Mouse (Mus musculus): ENCODE data around the gene Nipal1.

Nipal1 gene

DNA sequence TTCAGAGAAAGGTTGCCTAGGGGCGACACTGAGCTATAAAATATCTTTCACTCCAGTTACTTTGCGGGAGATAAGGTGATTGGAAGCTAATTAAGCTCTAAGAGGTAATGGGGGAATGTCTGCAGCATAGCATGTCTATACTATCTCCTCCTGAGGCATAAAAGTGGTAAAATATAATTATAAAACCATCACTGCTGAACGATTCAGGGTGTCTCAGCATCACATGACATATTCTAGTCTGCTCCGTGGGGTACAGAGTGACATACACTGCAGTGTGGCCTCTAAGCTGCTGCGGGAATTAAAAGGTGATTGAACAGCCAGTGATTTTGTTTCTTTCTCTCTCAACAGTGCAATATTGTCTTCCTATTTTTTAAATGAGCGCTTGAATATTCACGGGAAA is 18.8 kb downstream of the Nipal1 start:
- DNase-seq = no peak

DNA sequence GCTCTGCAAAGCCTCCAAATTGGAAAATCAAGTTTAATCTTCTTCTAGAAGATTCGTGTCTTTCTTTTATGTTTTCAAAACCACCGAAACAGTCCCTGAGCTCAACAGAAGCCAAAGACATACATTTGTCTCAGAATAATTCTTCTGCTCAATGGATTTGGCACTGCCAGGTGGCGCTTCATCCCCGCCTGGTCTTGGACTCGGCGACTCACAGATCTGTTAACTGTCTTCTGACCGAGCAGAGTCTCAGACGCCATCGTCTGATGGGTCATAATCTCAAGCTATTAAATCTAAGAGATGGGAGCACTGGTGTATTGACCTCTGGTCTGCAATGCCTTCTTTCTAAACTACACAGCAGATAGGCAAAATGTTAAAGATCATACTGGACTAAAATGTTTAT is 20.8 kb downstream of the Nipal1 start:
- no peak for DNase-seq

DNA sequence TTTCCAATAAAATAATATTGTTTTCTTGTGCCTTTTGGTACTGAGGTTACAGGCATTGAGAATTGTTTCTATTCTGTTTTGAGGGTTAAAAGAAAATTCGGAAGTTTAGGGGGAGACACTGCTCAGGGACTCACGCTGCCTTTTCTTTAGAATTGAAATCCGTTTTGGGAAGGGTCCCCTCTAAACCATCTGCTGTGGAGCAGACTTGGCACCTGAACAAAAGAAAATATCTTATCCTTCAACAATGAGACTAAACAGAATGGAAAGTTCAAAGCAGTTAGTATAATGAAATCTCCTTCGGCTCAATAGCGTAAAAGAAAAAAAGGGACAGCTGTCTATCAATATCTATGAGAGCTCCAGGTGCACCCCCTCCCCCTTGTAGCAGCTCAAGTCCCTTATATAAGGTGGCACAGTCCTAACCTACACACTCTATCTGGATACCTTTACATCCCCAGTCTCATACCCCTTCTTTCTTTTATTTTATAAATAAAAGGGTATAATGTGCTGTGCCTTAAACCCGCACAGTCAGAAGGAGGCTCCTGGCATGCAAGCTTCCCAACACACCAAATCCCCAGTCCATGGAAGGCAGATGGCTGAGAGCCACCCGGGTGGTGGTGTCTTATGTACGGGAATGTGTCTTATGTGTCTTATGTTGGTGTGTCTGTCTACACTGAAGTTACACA is 23.6 kb downstream of the Nipal1 start:
- peak; percentile 13 for DNase-seq

DNA sequence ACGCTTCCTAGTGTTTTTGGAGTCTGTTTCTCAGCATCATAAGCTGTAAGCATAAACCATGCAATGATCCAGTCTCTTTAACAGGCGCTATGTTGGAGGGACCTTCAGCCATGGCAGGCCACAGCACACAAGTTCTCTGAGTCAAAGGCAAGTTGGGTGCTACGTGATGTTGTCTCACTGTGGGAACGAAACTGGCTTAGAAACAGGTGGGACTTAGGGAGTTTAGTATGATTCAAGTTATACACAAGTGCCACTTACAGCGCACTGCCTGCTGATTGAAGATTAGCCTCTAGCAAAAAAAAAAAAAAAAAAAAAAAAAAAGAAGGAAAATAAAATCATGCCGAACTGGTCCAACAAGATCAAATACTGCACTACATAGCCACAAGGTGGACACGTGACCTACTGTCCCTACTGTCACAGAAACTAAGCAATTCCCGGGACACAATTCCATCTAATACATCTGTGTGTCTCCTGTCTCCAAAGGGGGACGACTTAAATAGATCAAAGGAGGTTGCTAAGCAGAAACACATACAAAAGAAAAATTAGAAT is 27.5 kb downstream of the Nipal1 start:
- no peak for DNase-seq

DNA sequence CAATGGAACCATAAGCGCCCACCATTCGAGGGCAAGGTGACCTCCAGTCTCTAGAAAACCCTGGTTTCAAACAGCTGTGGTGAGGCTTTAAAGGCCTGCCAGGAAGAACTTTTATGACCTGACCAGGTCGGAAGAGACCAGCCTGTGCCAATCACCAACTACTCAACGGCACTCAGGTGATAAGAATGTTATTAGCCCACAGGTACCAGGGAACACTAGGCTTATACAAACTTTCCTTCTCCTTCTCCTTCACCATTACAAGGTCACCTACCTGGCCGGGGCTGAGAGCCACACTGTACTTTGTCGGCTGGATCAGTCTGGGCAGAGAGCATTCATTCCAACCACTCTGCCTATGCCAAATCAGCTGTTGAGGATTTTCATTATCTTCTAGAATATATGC is 33.9 kb downstream of the Nipal1 start:
- no peak for DNase-seq

DNA sequence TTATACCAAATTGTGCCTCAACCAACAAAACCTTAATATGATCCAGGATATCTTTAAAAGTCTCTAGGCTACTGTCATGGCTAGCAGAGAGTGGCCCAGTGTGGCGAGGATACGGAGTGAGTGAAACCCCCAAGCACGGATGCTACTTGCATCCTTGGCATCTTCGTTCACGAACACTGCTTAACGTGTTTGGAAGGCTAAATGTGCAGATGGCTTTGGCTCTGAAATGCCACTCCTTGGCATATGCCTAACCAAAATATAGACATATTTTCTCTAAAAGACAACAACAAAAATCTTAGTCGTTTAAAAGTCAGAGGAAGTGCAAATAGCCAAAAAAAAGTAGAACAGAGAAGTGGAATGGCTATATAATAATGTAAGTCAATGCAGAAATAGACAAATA is 42.0 kb downstream of the Nipal1 start:
- DNase-seq = no peak

DNA sequence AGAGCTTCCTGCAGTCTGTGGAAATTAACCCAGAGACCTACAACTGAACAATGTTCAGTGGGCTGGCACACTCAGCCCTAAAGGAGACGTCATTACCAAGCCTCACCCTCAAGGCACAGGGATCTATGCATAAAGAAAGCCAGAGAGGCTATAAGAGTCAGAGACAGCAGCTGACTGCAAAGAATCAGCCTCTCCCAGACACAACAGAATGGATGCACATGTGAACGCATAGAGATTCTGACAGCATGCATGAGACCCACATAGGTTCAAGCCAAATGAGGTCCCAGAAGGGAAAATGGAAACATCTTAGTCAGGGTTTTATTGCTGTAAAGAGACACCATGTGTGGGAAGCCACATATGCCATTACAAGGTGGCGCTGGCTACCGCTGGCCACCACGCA is 42.9 kb downstream of the Nipal1 start:
- no peak for DNase-seq

DNA sequence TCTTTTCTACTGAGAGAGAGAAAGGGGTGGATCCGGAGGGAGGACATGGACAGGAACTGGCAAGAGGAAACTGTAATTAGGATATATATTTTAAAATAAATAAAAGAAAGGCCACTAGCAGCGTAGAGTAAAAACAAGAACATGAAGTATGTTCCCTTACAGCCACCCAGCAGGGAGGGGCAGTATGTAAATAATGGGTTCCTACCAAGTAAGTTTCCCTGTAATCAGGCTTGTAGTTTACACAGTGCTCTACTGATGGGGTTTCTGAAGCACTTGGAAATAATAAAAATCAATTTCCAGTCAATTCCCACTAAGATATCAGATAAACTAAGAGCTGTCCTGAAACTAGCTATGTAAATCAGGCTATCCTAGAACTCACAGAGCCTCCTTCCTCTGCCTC is 47.1 kb downstream of the Nipal1 start:
- no peak for DNase-seq

DNA sequence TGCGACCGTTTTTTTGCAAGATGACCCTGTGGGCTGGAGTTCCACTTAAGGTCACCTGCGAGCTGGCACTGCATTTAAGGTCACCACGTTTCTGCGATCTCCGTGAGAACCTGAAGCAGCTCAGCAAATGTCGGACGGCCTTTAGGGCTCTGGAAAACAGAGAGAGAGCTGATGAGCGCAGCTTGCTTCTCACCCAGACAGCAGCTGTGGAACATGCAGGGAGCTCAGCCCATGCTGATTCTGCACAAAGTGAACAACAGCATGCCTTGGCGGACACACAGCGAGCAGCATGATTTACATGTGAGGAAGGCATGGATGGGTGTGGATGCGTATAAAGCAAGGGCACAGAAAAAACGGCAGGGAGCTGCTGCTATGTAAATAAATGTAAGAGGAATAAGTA is 48.9 kb downstream of the Nipal1 start:
- DNase-seq = no peak

DNA sequence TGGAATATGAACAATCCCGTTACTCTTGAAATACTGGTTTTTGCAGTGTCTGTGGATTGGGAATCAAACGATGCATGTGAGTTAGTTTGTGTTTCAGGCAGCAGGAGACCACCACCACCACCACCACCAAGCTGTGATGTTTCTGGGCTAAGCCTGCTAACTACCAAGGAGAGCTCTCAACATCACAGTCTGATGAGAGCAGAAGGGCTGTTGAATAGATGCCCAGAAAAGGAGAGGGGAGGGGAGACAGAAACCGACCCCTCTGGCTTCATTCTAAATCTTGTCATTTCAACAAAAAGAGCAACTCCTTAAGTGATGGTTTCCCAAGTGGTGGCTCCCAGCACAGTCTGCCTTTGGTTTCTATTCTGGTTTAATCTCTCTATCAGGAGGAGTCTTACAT is 50.7 kb downstream of the Nipal1 start:
- DNase-seq = no peak

DNA sequence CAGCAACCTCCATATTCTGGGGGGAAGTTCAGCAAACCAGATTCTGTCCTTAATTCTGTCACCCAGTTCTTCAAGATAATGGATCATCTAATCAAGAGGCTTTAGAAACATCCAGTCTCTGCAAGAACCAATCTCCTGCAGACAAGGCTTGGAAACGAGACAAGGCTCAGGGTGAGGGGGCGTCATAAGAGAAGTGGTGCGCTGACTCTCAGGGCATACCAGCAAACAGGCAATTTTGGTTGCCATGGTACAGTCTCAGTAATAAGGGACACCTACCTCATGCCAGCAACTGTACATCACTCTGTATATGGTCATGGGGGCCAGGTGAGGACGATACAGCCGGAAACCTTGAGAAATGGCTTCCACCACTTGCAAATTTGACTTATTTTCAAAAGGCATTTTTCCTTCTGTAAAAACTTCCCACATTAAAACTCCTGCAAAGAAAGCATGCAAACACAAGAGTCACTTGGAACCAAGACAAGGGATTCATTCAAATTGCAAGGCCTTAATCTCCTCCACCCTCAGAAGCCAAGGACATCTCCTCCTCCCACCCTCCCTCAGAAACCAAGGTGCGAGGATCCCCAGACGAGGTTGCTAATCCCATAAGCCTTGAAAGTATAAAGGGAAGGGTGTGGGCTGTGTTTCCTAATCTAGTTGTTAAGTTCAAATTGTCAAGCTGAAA is 51.4 kb downstream of the Nipal1 start:
- no peak for DNase-seq

DNA sequence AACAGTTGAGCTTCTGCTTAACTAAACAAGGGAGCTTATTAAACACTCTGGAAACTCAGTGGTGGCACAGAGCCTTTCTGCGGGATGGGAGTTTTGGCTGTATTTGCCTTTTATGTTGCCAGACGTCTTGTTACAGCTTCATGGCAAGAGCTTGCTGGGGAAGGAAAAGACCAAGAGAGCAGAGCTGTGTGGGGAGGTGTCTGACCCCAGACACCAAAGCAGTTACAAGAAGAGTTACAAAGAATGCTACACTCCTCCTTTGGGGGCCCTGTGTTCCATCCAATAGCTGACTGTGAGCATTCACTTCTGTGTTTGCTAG is 51.9 kb downstream of the Nipal1 start:
- DNase-seq = no peak

DNA sequence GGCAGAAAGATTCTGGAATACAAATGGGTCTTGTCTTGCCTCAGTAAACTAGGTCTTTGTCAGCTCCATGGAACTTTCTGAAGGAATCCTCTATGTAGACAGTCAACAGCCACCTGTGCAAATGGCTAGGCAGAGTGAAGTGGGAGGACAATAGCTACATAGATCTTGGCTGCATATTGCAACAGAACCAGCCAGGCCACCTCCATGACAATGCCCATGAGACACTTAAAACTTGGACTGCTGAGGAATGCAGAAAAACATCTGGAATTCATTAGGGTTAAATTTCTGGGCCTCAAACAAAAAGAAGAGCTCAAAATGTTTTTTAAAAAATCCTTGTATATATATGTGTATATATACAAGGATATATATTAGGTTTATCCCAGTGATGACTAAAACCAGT is 54.6 kb downstream of the Nipal1 start:
- no peak for DNase-seq

DNA sequence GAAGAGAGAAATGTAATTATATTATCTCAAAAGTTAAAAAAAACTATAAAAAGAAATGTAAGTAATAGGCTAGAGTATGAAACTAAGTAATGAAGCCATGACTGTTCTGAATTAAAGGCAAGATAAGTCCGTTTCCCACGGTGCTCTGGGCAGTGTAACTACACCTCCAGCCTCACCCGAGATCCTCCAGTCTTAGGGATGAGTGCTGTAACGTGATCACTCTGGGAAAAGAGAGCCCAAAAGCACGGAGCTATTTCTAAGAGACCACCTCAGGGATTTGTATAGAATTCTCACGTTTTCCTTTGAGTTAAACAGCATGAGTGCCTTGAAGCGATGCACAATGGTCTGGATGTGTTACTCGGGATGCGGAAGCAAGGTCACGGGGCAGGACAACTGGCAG is 58.5 kb downstream of the Nipal1 start:
- DNase-seq = no peak

DNA sequence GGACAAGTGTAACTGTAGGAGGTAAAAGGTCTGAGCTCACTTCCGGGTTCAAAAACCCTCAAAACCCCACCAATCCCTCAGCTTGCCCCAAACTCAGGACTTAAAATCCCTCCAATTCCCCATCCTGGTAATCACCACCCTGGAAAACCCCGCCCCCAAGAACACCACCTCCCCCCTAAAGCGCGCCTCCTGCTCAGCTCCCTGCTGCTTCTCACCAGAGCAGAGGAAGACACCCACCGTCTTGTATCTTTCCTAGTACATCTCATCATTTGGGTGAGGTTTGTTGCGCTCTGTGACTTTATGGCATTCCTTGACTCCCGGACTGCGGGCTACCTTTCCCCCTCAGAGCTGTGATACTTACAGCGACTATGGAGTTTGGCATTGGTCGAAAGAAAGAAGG is 59.1 kb downstream of the Nipal1 start:
- no peak for DNase-seq

DNA sequence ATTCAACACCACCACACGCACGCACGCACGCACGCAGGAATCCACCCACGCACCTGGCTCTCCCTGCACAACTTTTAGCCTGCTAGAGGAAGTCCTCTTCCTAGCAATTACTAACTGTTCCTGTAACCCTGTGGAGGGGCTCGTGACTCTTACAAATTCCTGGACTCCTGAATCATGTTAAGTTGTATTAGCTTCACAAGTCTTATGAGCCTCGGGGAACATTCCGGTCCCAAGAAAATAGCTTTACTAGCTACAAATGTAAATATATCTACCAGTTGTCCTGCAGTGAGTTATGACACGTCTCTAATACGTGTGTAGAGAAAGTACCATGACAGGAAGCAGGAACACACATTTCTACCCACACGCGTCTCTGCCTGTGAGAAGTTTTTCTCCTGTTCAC is 61.9 kb downstream of the Nipal1 start:
- DNase-seq = no peak

DNA sequence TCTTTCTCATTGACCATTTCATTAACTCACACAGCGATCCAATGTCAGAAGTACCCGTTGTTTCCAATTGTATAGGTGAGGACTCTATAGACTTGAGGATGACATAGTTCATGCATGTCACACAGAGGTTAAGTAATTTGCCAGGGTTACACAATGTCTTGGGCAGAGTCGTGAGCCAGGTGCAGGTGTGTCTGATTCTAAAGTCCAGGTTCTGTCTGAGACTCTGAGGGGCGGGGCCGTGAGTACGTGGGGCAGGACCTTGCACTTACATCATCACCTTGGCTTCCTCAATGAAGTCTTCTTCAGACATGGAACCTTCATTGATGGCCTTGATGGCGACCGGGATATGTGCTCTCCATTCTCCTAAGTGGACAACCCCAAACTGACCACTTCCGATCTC is 62.4 kb downstream of the Nipal1 start:
- DNase-seq = no peak

DNA sequence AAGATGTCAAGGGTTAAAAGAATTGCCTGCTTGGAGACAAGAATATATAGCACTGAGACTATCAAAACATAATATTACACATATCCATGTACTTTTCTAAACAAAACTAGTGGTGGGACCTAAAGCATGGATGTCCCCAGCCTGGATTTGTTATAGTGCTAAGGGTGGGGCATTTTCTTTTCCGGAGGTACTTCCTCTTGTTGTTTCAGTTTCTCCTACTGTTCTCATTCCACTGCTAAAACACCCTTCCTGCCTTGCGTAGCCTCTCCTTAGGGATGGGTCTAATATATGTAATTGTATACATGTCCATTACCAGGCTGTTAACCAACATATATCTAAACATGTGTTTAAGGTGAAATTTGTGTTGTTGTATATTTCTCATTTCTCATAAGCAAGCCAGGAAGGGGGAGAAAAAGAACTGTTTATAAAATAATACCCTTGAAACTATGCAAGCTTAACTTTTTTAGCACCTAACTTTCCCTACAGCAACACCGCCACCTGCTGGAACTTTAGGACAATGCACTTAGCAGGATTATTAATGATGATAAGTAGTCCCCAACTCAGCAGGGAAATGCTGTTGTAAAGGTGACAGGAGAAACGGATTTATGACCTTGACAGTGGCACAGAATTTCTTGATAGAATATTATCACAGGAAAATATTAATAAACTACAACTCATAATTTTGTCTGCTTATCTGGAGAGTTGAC is 63.1 kb downstream of the Nipal1 start:
- DNase-seq = peak; percentile 82

DNA sequence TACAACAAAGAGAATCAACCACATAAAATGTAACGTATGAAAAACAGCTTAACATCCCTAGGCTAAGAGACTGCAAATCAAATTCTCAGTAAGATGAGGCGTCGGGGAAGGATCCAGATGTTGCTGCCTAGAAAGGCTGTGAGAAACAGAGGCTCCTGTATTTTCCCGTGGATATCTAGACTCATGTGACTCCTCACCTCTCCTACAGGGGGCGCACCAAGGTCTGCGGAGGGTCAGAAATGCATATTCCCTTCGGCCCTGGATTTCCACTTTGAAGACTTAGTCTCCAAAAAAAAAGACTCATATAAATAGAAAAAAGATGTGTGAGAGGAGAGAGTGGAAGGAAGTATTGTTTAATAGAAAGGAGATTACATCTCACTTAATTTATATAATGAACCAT is 73.0 kb downstream of the Nipal1 start:
- DNase-seq = no peak

Measured in right cerebral cortex, postnatal 4 days (tissue).